Mouse (Mus musculus): ENCODE data around the gene Pi4k2b. TPM values are rescaled to one million over a fixed set of nuclear protein-coding genes. Genes with fewer than 3 reads are reported as not detected.
A peak's percentile ranks its signal among the peaks of the same experiment; 100 is the strongest.
"Not testable (repeated sequence)": the region's sequence is repeated elsewhere in the genome, so short reads cannot be mapped to it uniquely, and the experiment has no call there.

Gene Pi4k2b
- polyA plus RNA-seq, 1 experiment, result 17.2 TPM

- Histone ChIP-seq H3K27me3 (ENCODE audit: control insufficient read depth, insufficient read depth, insufficient read length) (no peaks in the 10 kb centered on the region), H3K79me3 (ENCODE audit: low read depth) (no peaks in the 10 kb centered on the region), H3K36me3 (ENCODE audit: control insufficient read depth, insufficient read depth) (peaks cover 15% of the 10 kb centered on the region), H3K4me3 (ENCODE audit: insufficient read depth, poor library complexity, severe bottlenecking) (no peak overlapping the region), H3K79me2 (ENCODE audit: control insufficient read depth, insufficient read depth) (peaks cover 5% of the 10 kb centered on the region), H3ac (ENCODE audit: control insufficient read depth, insufficient read length, low read depth) (no peak overlapping the region)
- TF ChIP-seq MYOD1 (IDR thresholded peaks at IDR 0.05; ENCODE audit: control insufficient read depth, insufficient read length, low read depth) (no peak), MYOG (IDR thresholded peaks at IDR 0.05; ENCODE audit: control insufficient read depth, extremely low read depth, insufficient read length) (no peak)
Measured at GRCm38 (mm10) chr5:52755989-52756388, 14.6 kb downstream of the Pi4k2b start.

DNA sequence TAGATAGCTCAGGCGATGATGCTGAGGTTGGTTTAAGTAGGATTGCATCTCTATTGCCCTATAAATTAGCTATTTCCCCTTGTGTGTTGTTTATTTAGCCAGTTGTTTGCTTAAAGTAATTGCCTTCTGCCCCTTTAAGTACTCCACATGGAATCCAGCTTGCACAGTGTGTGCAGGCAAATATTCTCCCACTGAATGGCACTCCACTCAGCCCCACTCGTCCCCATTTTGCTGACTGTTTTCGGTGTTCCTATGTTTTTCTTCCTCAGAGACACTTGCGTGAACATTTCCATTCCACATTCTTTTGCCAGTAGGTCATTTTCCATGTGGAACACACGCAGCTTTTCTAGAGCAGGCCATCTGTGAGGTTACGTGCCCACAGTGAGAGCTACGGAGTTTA lies 21.2 kb downstream of the Pi4k2b start:
- peaks cover 30% of the 10 kb centered on the region for H3K36me3 ChIP-seq (ENCODE audit: control insufficient read depth, insufficient read depth)
- H3K4me3 ChIP-seq (ENCODE audit: insufficient read depth, poor library complexity, severe bottlenecking), result no peak overlapping the region
- H3K79me3 ChIP-seq (ENCODE audit: low read depth), result no peaks in the 10 kb centered on the region
- no peak overlapping the region for H3ac ChIP-seq (ENCODE audit: control insufficient read depth, insufficient read length, low read depth)
- no peak for TF ChIP-seq CTCF (IDR thresholded peaks at IDR 0.05; ENCODE audit: control insufficient read depth, insufficient read depth, insufficient read length)
- no peak for TF ChIP-seq MAX (IDR thresholded peaks at IDR 0.05)
- TF ChIP-seq CEBPB (IDR thresholded peaks at IDR 0.05; ENCODE audit: low read depth), result no peak
- TF ChIP-seq FOSL1 (IDR thresholded peaks at IDR 0.05; ENCODE audit: insufficient read depth, low read length, poor library complexity, severe bottlenecking), result no peak
- no peak for TF ChIP-seq USF1 (IDR thresholded peaks at IDR 0.05; ENCODE audit: low read depth)
- TF ChIP-seq MYOG (IDR thresholded peaks at IDR 0.05; ENCODE audit: control insufficient read depth, extremely low read depth, insufficient read length), result no peak
- no peaks in the 10 kb centered on the region for H3K27me3 ChIP-seq (ENCODE audit: control insufficient read depth, insufficient read depth, insufficient read length)
- H3K79me2 ChIP-seq (ENCODE audit: control insufficient read depth, insufficient read depth), result no peaks in the 10 kb centered on the region

- Histone ChIP-seq H3K36me3 (ENCODE audit: control insufficient read depth, insufficient read depth) (peaks cover 13% of the 10 kb centered on the region), H3K4me3 (ENCODE audit: insufficient read depth, poor library complexity, severe bottlenecking) (no peak overlapping the region), H3K79me2 (ENCODE audit: control insufficient read depth, insufficient read depth) (no peaks in the 10 kb centered on the region), H3ac (ENCODE audit: control insufficient read depth, insufficient read length, low read depth) (no peak overlapping the region), H3K79me3 (ENCODE audit: low read depth) (no peaks in the 10 kb centered on the region), H3K27me3 (ENCODE audit: control insufficient read depth, insufficient read depth, insufficient read length) (no peaks in the 10 kb centered on the region)
- no peak for TF ChIP-seq CEBPB (IDR thresholded peaks at IDR 0.05; ENCODE audit: low read depth)
- TF ChIP-seq MYOG (IDR thresholded peaks at IDR 0.05; ENCODE audit: control insufficient read depth, extremely low read depth, insufficient read length), result no peak
- TF ChIP-seq MAX (IDR thresholded peaks at IDR 0.05), result no peak
- TF ChIP-seq CTCF (IDR thresholded peaks at IDR 0.05; ENCODE audit: control insufficient read depth, insufficient read depth, insufficient read length), result no peak
- no peak for TF ChIP-seq FOSL1 (IDR thresholded peaks at IDR 0.05; ENCODE audit: insufficient read depth, low read length, poor library complexity, severe bottlenecking)
- no peak for TF ChIP-seq USF1 (IDR thresholded peaks at IDR 0.05; ENCODE audit: low read depth)
- no peak for TF ChIP-seq MYOD1 (IDR thresholded peaks at IDR 0.05; ENCODE audit: control insufficient read depth, insufficient read length, low read depth)
Measured at GRCm38 (mm10) chr5:52774267-52774666, 32.9 kb downstream of the Pi4k2b start.

DNA sequence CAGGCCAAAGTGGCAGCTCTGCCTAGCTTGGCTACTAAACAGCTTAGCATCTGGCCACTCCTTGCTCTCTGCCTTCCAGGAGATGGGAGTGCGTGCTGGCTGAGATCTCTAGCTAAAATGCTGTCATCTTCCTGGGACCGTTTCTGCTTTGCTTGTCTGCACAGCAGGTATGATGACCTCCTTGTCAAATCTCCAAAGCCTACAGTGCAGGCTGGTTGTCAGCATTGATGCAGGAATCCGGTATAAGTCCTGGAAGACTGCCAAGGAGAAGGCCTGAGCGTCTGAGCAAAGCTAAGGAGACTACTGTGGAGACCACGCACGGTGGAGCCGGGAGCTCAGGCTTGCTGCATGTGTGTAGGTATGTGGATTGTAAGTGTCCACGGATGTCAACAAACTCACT lies 33.9 kb downstream of the Pi4k2b start, which contains the start of gene Zcchc4:
Gene Zcchc4 (plus strand): TSS at position 173 of the 400 bp plus-strand sequence.
- Histone ChIP-seq H3K27me3 (ENCODE audit: control insufficient read depth, insufficient read depth, insufficient read length) (no peaks in the 10 kb centered on the region), H3K4me3 (ENCODE audit: insufficient read depth, poor library complexity, severe bottlenecking) (no peak within 1 kb of the TSS), H3K79me3 (ENCODE audit: low read depth) (no peaks in the 10 kb centered on the region), H3ac (ENCODE audit: control insufficient read depth, insufficient read length, low read depth) (no peak within 1 kb of the TSS), H3K36me3 (ENCODE audit: control insufficient read depth, insufficient read depth) (peaks cover 3% of the 10 kb centered on the region), H3K79me2 (ENCODE audit: control insufficient read depth, insufficient read depth) (no peaks in the 10 kb centered on the region)
- TF ChIP-seq USF1 (IDR thresholded peaks at IDR 0.05; ENCODE audit: low read depth) (no peak), MYOG (IDR thresholded peaks at IDR 0.05; ENCODE audit: control insufficient read depth, extremely low read depth, insufficient read length) (no peak), MYOD1 (IDR thresholded peaks at IDR 0.05; ENCODE audit: control insufficient read depth, insufficient read length, low read depth) (no peak), CEBPB (IDR thresholded peaks at IDR 0.05; ENCODE audit: low read depth) (no peak), CTCF (IDR thresholded peaks at IDR 0.05; ENCODE audit: control insufficient read depth, insufficient read depth, insufficient read length) (no peak), FOSL1 (IDR thresholded peaks at IDR 0.05; ENCODE audit: insufficient read depth, low read length, poor library complexity, severe bottlenecking) (no peak), MAX (IDR thresholded peaks at IDR 0.05) (no peak)

- not testable (repeated sequence) for H3K79me2 ChIP-seq (ENCODE audit: control insufficient read depth, insufficient read depth)
Measured at GRCm38 (mm10) chr5:52776466-52777354, 35.3 kb downstream of the Pi4k2b start.

DNA sequence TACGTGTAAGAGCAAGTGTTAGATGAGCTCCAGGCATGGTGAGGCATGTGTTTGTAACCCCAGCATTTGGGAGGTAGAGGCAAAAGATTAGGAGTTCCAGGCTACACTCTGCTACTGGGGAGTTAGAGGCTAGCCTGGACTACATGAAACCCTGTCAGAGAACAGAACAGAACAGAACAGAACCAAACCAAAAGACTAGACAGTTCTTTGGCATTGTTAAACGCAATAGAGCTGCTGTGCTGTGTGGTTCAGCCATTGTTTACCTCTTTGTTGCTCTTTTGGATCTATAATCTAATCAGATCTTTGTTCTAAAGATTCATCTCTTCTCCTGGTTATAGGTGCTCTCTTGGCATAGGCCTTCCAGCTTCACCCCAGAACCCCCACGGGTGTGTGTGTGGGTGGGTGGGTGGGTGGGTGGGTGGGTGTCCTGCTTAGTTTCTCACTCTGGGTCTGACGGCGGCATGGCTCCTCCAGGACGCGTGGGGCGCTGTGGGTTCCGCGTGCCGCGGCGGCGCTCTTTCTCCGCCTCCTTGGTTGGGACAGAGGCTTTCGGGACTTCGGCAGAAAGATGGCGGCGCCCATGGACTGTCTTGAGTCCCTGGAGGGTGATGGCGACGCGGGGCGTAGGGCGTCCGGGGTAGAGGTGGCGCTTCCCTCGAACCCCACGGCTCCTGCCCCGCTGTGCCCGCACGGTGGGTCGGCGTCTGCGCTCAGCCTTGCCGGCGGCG lies 41.3 kb downstream of the Pi4k2b start:
- peaks cover 35% of the 10 kb centered on the region for H3K79me2 ChIP-seq (ENCODE audit: control insufficient read depth, insufficient read depth)
- TF ChIP-seq MYOD1 (IDR thresholded peaks at IDR 0.05; ENCODE audit: control insufficient read depth, insufficient read length, low read depth) (no peak), USF1 (IDR thresholded peaks at IDR 0.05; ENCODE audit: low read depth) (no peak), MYOG (IDR thresholded peaks at IDR 0.05; ENCODE audit: control insufficient read depth, extremely low read depth, insufficient read length) (no peak), MAX (IDR thresholded peaks at IDR 0.05) (no peak), CTCF (IDR thresholded peaks at IDR 0.05; ENCODE audit: control insufficient read depth, insufficient read depth, insufficient read length) (peak; percentile 91)
- peaks cover 13% of the 10 kb centered on the region for H3K36me3 ChIP-seq (ENCODE audit: control insufficient read depth, insufficient read depth)
- peaks cover 14% of the 10 kb centered on the region for H3K79me3 ChIP-seq (ENCODE audit: low read depth)
- no peaks in the 10 kb centered on the region for H3K27me3 ChIP-seq (ENCODE audit: control insufficient read depth, insufficient read depth, insufficient read length)
- H3ac ChIP-seq (ENCODE audit: control insufficient read depth, insufficient read length, low read depth), result peak overlapping the region; percentile 87
- H3K4me3 ChIP-seq (ENCODE audit: insufficient read depth, poor library complexity, severe bottlenecking), result peak overlapping the region; percentile 60

More at GRCm38 (mm10) chr5:52776466-52777354, 35.3 kb downstream of the Pi4k2b start:
- not testable (repeated sequence) for H3ac ChIP-seq (ENCODE audit: control insufficient read depth, insufficient read length, low read depth); H3K79me3 ChIP-seq (ENCODE audit: low read depth); H3K4me3 ChIP-seq (ENCODE audit: insufficient read depth, poor library complexity, severe bottlenecking); H3K36me3 ChIP-seq (ENCODE audit: control insufficient read depth, insufficient read depth); H3K27me3 ChIP-seq (ENCODE audit: control insufficient read depth, insufficient read depth, insufficient read length)

Data from C2C12 (cell line).